Mouse (Mus musculus): ENCODE data around the gene Zscan25. TPM values are rescaled to one million over a fixed set of nuclear protein-coding genes. Genes with fewer than 3 reads are reported as not detected.
"Not testable (repeated sequence)": the region's sequence is repeated elsewhere in the genome, so short reads cannot be mapped to it uniquely, and the experiment has no call there.

The Zscan25 gene
- polyA plus RNA-seq, 1 experiment from 2014 or later = 0.59 TPM

GRCm38 (mm10) chr5:145301796-145302195, 21.5 kb downstream of the Zscan25 start:
- not testable (repeated sequence) for H3K27me3 ChIP-seq; H3K4me1 ChIP-seq; ATAC-seq (ENCODE audit: low FRiP score, low read depth); H3K4me2 ChIP-seq (replicated peaks); H3K9me3 ChIP-seq; H3K27ac ChIP-seq; H3K36me3 ChIP-seq; H3K9ac ChIP-seq; H3K4me3 ChIP-seq
- 74% methylated on average over 4 of the region's 4 CpGs for WGBS

- H3K4me3 ChIP-seq = no peak overlapping the region
- 69% methylated on average over 1 of the region's 1 CpGs for WGBS
- no peak overlapping the region for H3K27ac ChIP-seq
- ATAC-seq (ENCODE audit: low FRiP score, low read depth) = no peak
- H3K9me3 ChIP-seq = no peaks in the 10 kb centered on the region
- no peaks in the 10 kb centered on the region for H3K36me3 ChIP-seq
- no peak overlapping the region for H3K9ac ChIP-seq
- H3K27me3 ChIP-seq = no peaks in the 10 kb centered on the region
- H3K4me1 ChIP-seq = no peaks in the 10 kb centered on the region
- H3K4me2 ChIP-seq (replicated peaks) = no peak overlapping the region
Measured at GRCm38 (mm10) chr5:145302424-145302823, 22.1 kb downstream of the Zscan25 start.

GRCm38 (mm10) chr5:145306953-145307352, 26.7 kb downstream of the Zscan25 start:
- H3K36me3 ChIP-seq; H3K27me3 ChIP-seq; H3K27ac ChIP-seq; H3K4me1 ChIP-seq; H3K4me3 ChIP-seq; ATAC-seq (ENCODE audit: low FRiP score, low read depth); H3K4me2 ChIP-seq (replicated peaks); H3K9ac ChIP-seq; H3K9me3 ChIP-seq: not testable (repeated sequence)
- 89% methylated on average over 4 of the region's 4 CpGs for WGBS

GRCm38 (mm10) chr5:145307811-145308210, 27.5 kb downstream of the Zscan25 start:
- WGBS = 87% methylated on average over 3 of the region's 3 CpGs
- H3K27me3 ChIP-seq; H3K4me3 ChIP-seq; H3K36me3 ChIP-seq; H3K9ac ChIP-seq; H3K9me3 ChIP-seq; H3K4me2 ChIP-seq (replicated peaks); H3K4me1 ChIP-seq; ATAC-seq (ENCODE audit: low FRiP score, low read depth); H3K27ac ChIP-seq: not testable (repeated sequence)

GRCm38 (mm10) chr5:145313845-145314244, 33.5 kb downstream of the Zscan25 start:
- H3K27ac ChIP-seq = no peak overlapping the region
- no peak overlapping the region for H3K9ac ChIP-seq
- H3K4me2 ChIP-seq (replicated peaks) = no peak overlapping the region
- no peak overlapping the region for H3K4me3 ChIP-seq
- no peaks in the 10 kb centered on the region for H3K36me3 ChIP-seq
- H3K4me1 ChIP-seq = no peaks in the 10 kb centered on the region
- no peak for ATAC-seq (ENCODE audit: low FRiP score, low read depth)
- peaks cover 12% of the 10 kb centered on the region; the same call in 1 of the 2 replicates for H3K9me3 ChIP-seq
- no peaks in the 10 kb centered on the region for H3K27me3 ChIP-seq

GRCm38 (mm10) chr5:145317141-145317540, 36.8 kb downstream of the Zscan25 start:
- ATAC-seq (ENCODE audit: low FRiP score, low read depth) = no peak

GRCm38 (mm10) chr5:145338756-145339155, 58.5 kb downstream of the Zscan25 start:
- H3K4me2 ChIP-seq (replicated peaks); H3K9ac ChIP-seq; H3K27me3 ChIP-seq; H3K4me1 ChIP-seq; H3K36me3 ChIP-seq; H3K27ac ChIP-seq; H3K4me3 ChIP-seq; H3K9me3 ChIP-seq; ATAC-seq (ENCODE audit: low FRiP score, low read depth): not testable (repeated sequence)

More at GRCm38 (mm10) chr5:145317141-145317540, 36.8 kb downstream of the Zscan25 start:
- Histone ChIP-seq H3K4me3 (no peak overlapping the region), H3K36me3 (no peaks in the 10 kb centered on the region), H3K4me2 (replicated peaks) (no peak overlapping the region), H3K9me3 (peaks cover 14% of the 10 kb centered on the region; the same call in 1 of the 2 replicates), H3K27me3 (no peaks in the 10 kb centered on the region), H3K27ac (no peak overlapping the region), H3K9ac (no peak overlapping the region), H3K4me1 (no peaks in the 10 kb centered on the region)
- WGBS = 82% methylated on average over 1 of the region's 1 CpGs

Other genes starting within 250 kb of the Zscan25 start
- not detected in 2 replicates for gene Gm4871, start 247.7 kb upstream of the Zscan25 start, polyA plus RNA-seq (2015; fragmentation: Nextera tagmentation; extraction: Ambion mirVana)
- not detected in 2 replicates for gene 1700018F24Rik, start 237.5 kb upstream of the Zscan25 start, polyA plus RNA-seq (2015; fragmentation: Nextera tagmentation; extraction: Ambion mirVana)
- gene Arpc1a, start 196.7 kb upstream of the Zscan25 start, polyA plus RNA-seq (2015; fragmentation: Nextera tagmentation; extraction: Ambion mirVana) = 139 and 141 TPM in 2 replicates
- 0.10 TPM in 1 of 2 replicates, not detected in the other for gene Kpna7, start 196.5 kb upstream of the Zscan25 start, polyA plus RNA-seq (2015; fragmentation: Nextera tagmentation; extraction: Ambion mirVana)
- 250 and 255 TPM in 2 replicates for gene Arpc1b, start 166.3 kb upstream of the Zscan25 start, polyA plus RNA-seq (2015; fragmentation: Nextera tagmentation; extraction: Ambion mirVana)
- 137 and 139 TPM in 2 replicates for gene Pdap1, start 140.3 kb upstream of the Zscan25 start, polyA plus RNA-seq (2015; fragmentation: Nextera tagmentation; extraction: Ambion mirVana)
- 218 and 225 TPM in 2 replicates for gene Bud31, start 140.1 kb upstream of the Zscan25 start, polyA plus RNA-seq (2015; fragmentation: Nextera tagmentation; extraction: Ambion mirVana)
- 19.2 and 20.2 TPM in 2 replicates for gene Ptcd1, start 113.4 kb upstream of the Zscan25 start, polyA plus RNA-seq (2015; fragmentation: Nextera tagmentation; extraction: Ambion mirVana)
- 55.6 and 58.1 TPM in 2 replicates for gene Cpsf4, start 113.3 kb upstream of the Zscan25 start, polyA plus RNA-seq (2015; fragmentation: Nextera tagmentation; extraction: Ambion mirVana)
- gene Atp5j2, start 88.4 kb upstream of the Zscan25 start, polyA plus RNA-seq (2015; fragmentation: Nextera tagmentation; extraction: Ambion mirVana) = 649 and 683 TPM in 2 replicates
- 11.0 and 11.3 TPM in 2 replicates for gene Zkscan14, start 78.6 kb upstream of the Zscan25 start, polyA plus RNA-seq (2015; fragmentation: Nextera tagmentation; extraction: Ambion mirVana)
- gene Zkscan5, start 75.9 kb upstream of the Zscan25 start, polyA plus RNA-seq (2015; fragmentation: Nextera tagmentation; extraction: Ambion mirVana) = 16.3 and 17.1 TPM in 2 replicates
- 33.8 and 34.1 TPM in 2 replicates for gene Zfp655, start 48.8 kb upstream of the Zscan25 start, polyA plus RNA-seq (2015; fragmentation: Nextera tagmentation; extraction: Ambion mirVana)
- not detected in 2 replicates for gene Cyp3a57, start 64.8 kb downstream of the Zscan25 start, polyA plus RNA-seq (2015; fragmentation: Nextera tagmentation; extraction: Ambion mirVana)
- not detected in 2 replicates for gene Cyp3a16, start 189.2 kb downstream of the Zscan25 start, polyA plus RNA-seq (2015; fragmentation: Nextera tagmentation; extraction: Ambion mirVana)